Mouse (Mus musculus) stomach, postnatal 0 days (tissue): ENCODE data around the gene Xpo4.

Experiments used
- CTCF ChIP-seq: IDR thresholded peaks from 2 replicates; pipeline ENCODE4 v1.5.1; 2016; ENCODE audit warnings: antibody characterized with exemption, low read depth, mild to moderate bottlenecking, moderate library complexity
- EP300 ChIP-seq: optimal IDR thresholded peaks from 2 replicates; pipeline ENCODE3; 2016; ENCODE audit warnings: antibody characterized with exemption

DNA sequence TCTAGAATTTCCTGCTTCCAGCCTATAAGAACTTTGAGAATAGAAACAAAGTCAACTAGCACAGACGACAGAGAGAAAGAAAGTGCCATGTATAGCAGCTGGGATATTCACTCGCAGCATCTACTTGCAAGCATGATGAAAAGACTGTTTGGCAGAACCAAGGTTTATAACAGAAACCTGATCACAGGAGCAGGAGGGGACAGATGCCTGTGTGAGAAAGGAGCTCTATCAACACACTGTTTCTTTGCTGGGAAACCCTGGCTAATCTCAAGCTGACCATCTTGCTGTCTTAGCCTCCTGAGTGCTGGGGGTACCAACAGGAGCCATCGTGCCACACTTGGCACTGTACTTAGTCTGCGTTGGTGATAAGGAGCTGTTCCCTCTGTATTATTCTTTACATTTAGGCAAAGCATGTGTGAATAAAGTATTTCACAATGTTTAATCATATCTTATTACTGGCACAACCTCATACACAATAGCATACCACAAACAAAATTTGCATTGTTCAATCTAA, 55.4 kb downstream of the Xpo4 start:
- TF ChIP-seq CTCF: no peak
- TF ChIP-seq EP300: no peak
